In genomic region chr1:23845007-23845406, GRCm38 (mm10) we compare ENCODE assay signal across 8 mouse cellular contexts.
"Had no signal": no experiment of that assay in that cellular context is flagged by ENCODE, and none has a peak within 500 bp of the region (broad histone marks: within the 10 kb centered on the region; RNA-seq: fewer than 3 reads in every experiment).

No protein-coding gene starts in this region.

- ATAC-seq: midbrain, embryonic 15.5 days had no signal

- DNase-seq: kidney, postnatal 10 days; kidney, postnatal 4 days; liver; liver, embryonic 13.5 days; lung, adult 18-20 months; lung, postnatal 36 days; thymus, postnatal 4 days had no signal
